Mouse (Mus musculus) layer of hippocampus, adult 18-20 months (tissue): Measurements from ENCODE around the gene Kctd2. TPM values are rescaled to one million over a fixed set of nuclear protein-coding genes. Genes with fewer than 3 reads are reported as not detected.
"Not testable (repeated sequence)": the region's sequence is repeated elsewhere in the genome, so short reads cannot be mapped to it uniquely, and the experiment has no call there.

Experiments
- DNase-seq, 2 experiments: peaks; one replicate each; pipeline ENCODE4 v3.0.0; 2022; ENCODE audit warnings: low spot score in 2 of 2
- microRNA-seq, 2 experiments: library from miRNA; unstranded; fragments of <30 nt; microRNA quantifications; one replicate each; pipeline ENCODE4 v1.2.0; 2021
- total RNA-seq, 2 experiments: library from RNA; stranded (reverse); gene quantifications; 2 replicates each; pipeline ENCODE4 v1.2.3; 2021

Gene Kctd2
- total RNA-seq, 2 experiments from 2014 or later = 81.5 to 82.2 TPM

DNA sequence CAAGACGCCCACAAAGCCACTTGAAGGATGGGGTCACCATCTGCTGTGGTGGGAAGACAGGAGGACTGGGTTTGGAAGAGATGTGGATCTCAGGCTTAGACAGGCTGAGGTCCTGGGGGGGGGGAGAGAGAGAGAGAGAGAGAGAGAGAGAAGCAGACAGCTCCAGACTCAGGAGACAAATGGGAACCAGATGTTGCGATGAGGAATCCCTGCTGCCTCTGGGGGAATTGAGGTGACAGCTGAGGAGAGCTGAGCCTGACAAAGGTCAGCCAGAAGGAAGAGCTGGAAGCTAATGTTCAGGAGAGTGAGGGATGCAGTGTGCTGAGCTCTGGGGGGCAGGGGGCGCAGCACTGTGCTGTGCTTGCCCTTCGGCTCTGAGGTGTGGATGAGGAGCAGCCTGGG is 47.3 kb downstream of the Kctd2 start:
- no peak for DNase-seq

- DNase-seq = no peak
These were observed 52.3 kb downstream of the Kctd2 start for GRCm38 (mm10) chr11:115472183-115472582.

GRCm38 (mm10) chr11:115473626-115474275 is 53.8 kb downstream of the Kctd2 start:
- peak; percentile 93 to 99 for DNase-seq

GRCm38 (mm10) chr11:115475025-115475757 is 55.3 kb downstream of the Kctd2 start, which contains the start of gene Armc7:
Gene Armc7 (plus strand): TSS chr11:115475667.
- DNase-seq = peak; percentile 93 to 95

GRCm38 (mm10) chr11:115475758-115476237 is 55.9 kb downstream of the Kctd2 start:
- no peak for DNase-seq

DNA sequence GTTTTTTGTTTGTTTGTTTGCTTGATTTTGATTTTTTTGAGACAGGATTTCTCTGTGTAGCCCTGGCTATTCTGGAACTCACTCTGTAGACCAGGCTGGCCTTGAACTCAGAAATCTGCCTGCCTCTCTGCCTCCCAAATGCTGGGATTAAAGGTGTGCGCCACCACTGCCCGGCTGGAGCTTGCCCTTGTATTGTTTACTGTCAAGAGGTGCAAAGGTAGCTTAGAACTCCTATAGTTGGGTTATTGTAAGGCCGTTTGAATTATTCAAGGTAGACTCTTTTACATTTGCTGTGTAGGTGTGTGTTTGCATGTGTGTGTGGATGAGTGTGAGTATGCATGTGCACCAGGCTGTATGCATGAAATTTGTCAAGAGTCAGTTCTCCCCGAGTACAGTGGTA is 56.7 kb downstream of the Kctd2 start:
- DNase-seq = not testable (repeated sequence)

DNA sequence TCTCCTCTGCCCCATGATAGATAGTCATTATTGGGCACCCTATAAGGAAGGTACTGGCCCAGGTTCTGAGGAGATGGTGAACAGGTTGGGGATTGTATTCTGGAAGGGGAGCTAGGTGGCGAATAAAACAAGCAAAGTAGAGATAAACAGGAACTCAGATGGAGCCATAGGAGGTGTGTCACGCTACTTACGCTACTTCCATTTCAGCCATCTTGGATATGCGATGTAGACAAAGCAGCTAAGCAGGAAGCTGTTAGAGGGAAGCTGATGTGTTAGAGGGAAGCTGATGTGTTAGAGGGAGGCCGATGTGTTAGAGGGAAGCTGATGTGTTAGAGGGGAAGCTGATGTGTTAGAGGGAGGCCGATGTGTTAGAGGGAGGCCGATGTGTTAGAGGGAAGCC is 57.5 kb downstream of the Kctd2 start:
- not testable (repeated sequence) for DNase-seq

- DNase-seq = peak in 1 of 2 experiments; percentile 1
These were observed 58.5 kb downstream of the Kctd2 start for GRCm38 (mm10) chr11:115478296-115478938.

Small RNA genes within 50 kb of the gene (microRNA-seq; reads per million reads assigned to microRNA genes)
- gene Mir3968 = 0 reads per million in 2 experiments

Other genes with a start within 250 kb of the Kctd2 start
- gene Tmem104, start 232.6 kb upstream of the Kctd2 start, total RNA-seq = 10 to 100 TPM; 16.7 to 17.7 TPM
- 10 to 100 TPM; 24.2 to 26.0 TPM for gene Nat9, start 232.3 kb upstream of the Kctd2 start, total RNA-seq
- 10 to 100 TPM; 43.3 to 44.8 TPM for gene Grin2c, start 152.9 kb upstream of the Kctd2 start, total RNA-seq
- 10 to 100 TPM; 19.0 to 19.9 TPM for gene Fdxr, start 143.1 kb upstream of the Kctd2 start, total RNA-seq
- gene Fads6, start 122.5 kb upstream of the Kctd2 start, total RNA-seq = 10 to 100 TPM; 16.7 to 17.3 TPM
- gene Otop2, start 113.0 kb upstream of the Kctd2 start, total RNA-seq = 1 to 10 TPM in 1 of 2 experiments, under 1 TPM in 1; 0.20 to 1.0 TPM
- under 1 TPM; 0.66 to 0.79 TPM for gene Ush1g, start 98.1 kb upstream of the Kctd2 start, total RNA-seq
- under 1 TPM in 1 of 2 experiments, not detected in 1; 0.22 TPM for gene Otop3, start 85.4 kb upstream of the Kctd2 start, total RNA-seq
- 100 to 1,000 TPM; 110 to 115 TPM for gene Hid1, start 52.4 kb upstream of the Kctd2 start, total RNA-seq
- 10 to 100 TPM; 29.7 to 30.6 TPM for gene Cdr2l, start 38.2 kb upstream of the Kctd2 start, total RNA-seq
- 100 to 1,000 TPM in 1 of 2 experiments, 10 to 100 TPM in 1; 97.7 to 102 TPM for gene Mrpl58, start 16.4 kb upstream of the Kctd2 start, total RNA-seq
- gene Atp5h, start 166 bp upstream of the Kctd2 start, total RNA-seq = 100 to 1,000 TPM; 468 to 483 TPM
- gene Trim80, start 20.4 kb downstream of the Kctd2 start, total RNA-seq = not detected
- gene Slc16a5, start 42.3 kb downstream of the Kctd2 start, total RNA-seq = not detected
- 10 to 100 TPM; 11.4 to 13.8 TPM for gene Armc7, start 55.5 kb downstream of the Kctd2 start, total RNA-seq
- 10 to 100 TPM; 66.5 to 66.8 TPM for gene Nt5c, start 71.7 kb downstream of the Kctd2 start, total RNA-seq
- 100 to 1,000 TPM; 136 to 139 TPM for gene Jpt1, start 94.3 kb downstream of the Kctd2 start, total RNA-seq
- 100 to 1,000 TPM; 307 to 316 TPM for gene Sumo2, start 116.1 kb downstream of the Kctd2 start, total RNA-seq
- 10 to 100 TPM; 46.8 to 48.6 TPM for gene Nup85, start 144.3 kb downstream of the Kctd2 start, total RNA-seq
- 10 to 100 TPM; 49.0 to 50.1 TPM for gene Mrps7, start 183.8 kb downstream of the Kctd2 start, total RNA-seq
- gene Gga3, start 183.9 kb downstream of the Kctd2 start, total RNA-seq = 10 to 100 TPM; 68.6 to 73.5 TPM
- 10 to 100 TPM; 18.9 to 19.4 TPM for gene Mif4gd, start 192.8 kb downstream of the Kctd2 start, total RNA-seq
- gene Slc25a19, start 208.2 kb downstream of the Kctd2 start, total RNA-seq = 10 to 100 TPM; 59.2 to 61.9 TPM